Mouse (Mus musculus) lung, adult 2 months (tissue): Measurements from ENCODE around the gene Pde4d. TPM values are rescaled to one million over a fixed set of nuclear protein-coding genes. Genes with fewer than 3 reads are reported as not detected.
A peak's percentile ranks its signal among the peaks of the same experiment; 100 is the strongest.

ENCODE experiments used
- DNase-seq: peaks from one replicate; pipeline ENCODE4 v3.0.0; 2022
- H3K4me1 ChIP-seq: fragments of 200-500 bp; 2 replicates; pipeline ENCODE4 v1.6.1; 2011; ENCODE audit warnings: low read length; ENCODE audit not compliant: control insufficient read depth, insufficient read depth
- H3K4me3 ChIP-seq: fragments of 200-500 bp; replicated peaks from 2 replicates; pipeline ENCODE3; 2011; ENCODE audit warnings: low read depth, mild to moderate bottlenecking, control low read depth, low read length; ENCODE audit errors: extremely low read depth
- CTCF ChIP-seq: fragments of 200-500 bp; IDR thresholded peaks from 2 replicates; pipeline ENCODE4 v1.5.1; 2011; ENCODE audit warnings: mild to moderate bottlenecking, low read length, control low read depth; ENCODE audit not compliant: insufficient read depth
- POLR2A ChIP-seq: fragments of 200-500 bp; IDR thresholded peaks from 2 replicates; pipeline ENCODE4 v1.6.1; 2011; ENCODE audit warnings: low read depth, mild to moderate bottlenecking, control low read depth, low read length, borderline replicate concordance; ENCODE audit errors: extremely low read depth
- WGBS: fragments of 180-500 bp; shearing (Covaris S2); methylation state at CpG from one replicate; pipeline ENCODE4 v1.1.7; 2018; 5-methylcytosine and 5-hydroxymethylcytosine counted together
- polyA plus RNA-seq: library from polyadenylated mRNA; depleted of rRNA; stranded (reverse); fragments of >200 nt; gene quantifications from 2 replicates; pipeline ENCODE4 v1.2.3, GENCODE M21; 2012; rRNA removed

Pde4d gene
- polyA plus RNA-seq, 1 experiment: 20.0 TPM

DNA sequence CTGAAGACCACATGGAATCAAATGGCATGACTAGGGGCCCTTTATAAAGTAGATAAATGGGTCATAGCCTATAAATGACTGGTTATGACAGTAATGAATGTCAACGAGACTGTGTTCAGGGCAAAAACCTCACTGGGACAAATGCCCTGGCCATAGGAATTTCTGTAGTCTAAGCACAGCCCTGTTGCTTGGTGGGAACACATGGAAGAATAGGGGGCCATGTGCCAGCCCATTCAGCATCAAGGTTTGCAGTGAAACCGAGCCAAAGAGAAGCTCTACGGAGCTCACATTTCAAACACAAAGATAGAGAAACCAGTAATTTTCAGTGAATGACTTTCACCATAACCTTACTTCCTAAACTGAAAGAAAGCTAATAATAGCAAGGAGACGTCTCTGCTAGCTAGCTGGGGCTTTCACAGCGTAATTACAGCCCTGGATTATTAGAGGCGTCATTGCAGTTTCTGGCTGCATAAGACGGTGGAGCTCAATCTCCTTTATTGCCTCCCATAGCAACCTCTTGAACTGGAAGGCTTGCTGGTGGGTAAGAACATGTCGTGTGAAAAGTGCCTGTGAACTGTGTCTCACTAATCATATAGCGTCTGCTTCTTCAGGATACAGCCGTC lies 1533.2 kb downstream of the Pde4d start:
- Histone ChIP-seq H3K4me3 (no peak overlapping the region), H3K4me1 (no peaks in the 10 kb centered on the region)
- DNase-seq: no peak
- TF ChIP-seq POLR2A: no peak
- no peak for TF ChIP-seq CTCF
- 75% methylated on average over 10 of the region's 10 CpGs for WGBS

DNA sequence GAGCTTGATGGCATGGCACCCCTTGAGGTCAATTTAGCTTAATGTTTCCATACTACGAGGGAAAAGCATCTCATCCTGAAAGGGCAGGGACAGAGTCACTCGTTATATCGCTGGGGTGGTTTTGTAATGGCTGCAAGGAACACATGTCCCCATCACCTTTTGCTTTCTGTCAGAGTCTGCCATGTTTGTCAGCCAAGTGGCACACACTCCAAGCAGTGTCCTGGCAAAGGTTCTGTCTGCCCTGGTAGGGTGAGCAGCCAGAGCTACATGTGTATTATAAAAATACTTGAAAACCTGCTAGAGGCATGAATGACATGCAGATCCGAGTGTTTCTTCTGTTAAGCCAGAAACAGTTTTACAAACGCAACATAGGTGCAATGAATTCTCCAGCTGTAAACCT lies 1535.7 kb downstream of the Pde4d start:
- 74% methylated on average over 5 of the region's 5 CpGs for WGBS
- H3K4me3 ChIP-seq: no peak overlapping the region
- no peak for DNase-seq
- no peaks in the 10 kb centered on the region for H3K4me1 ChIP-seq
- TF ChIP-seq CTCF: no peak
- TF ChIP-seq POLR2A: no peak

DNA sequence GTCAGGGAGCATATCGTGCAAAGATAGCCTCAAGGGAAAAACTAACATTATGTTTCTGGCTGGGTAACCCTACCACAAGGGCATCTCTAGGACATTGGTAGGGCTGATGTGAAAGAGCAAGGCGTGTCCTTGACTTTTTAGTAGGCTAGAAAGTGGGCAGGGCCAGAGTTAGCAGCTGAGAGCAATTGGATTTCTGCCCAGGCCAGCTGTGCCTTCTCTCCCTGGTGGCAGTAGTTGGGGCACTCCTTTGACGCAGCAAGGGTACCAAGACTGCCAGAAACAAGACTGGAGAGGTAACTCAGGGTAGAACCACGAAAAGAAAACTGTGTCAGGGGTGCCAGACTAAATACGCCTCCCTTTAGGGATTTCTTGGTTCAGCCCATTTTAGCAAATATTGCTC lies 1536.1 kb downstream of the Pde4d start:
- Histone ChIP-seq H3K4me1 (no peaks in the 10 kb centered on the region), H3K4me3 (no peak overlapping the region)
- TF ChIP-seq CTCF: no peak
- no peak for TF ChIP-seq POLR2A
- WGBS: 48% methylated on average over 5 of the region's 5 CpGs
- peak; percentile 6 for DNase-seq

DNA sequence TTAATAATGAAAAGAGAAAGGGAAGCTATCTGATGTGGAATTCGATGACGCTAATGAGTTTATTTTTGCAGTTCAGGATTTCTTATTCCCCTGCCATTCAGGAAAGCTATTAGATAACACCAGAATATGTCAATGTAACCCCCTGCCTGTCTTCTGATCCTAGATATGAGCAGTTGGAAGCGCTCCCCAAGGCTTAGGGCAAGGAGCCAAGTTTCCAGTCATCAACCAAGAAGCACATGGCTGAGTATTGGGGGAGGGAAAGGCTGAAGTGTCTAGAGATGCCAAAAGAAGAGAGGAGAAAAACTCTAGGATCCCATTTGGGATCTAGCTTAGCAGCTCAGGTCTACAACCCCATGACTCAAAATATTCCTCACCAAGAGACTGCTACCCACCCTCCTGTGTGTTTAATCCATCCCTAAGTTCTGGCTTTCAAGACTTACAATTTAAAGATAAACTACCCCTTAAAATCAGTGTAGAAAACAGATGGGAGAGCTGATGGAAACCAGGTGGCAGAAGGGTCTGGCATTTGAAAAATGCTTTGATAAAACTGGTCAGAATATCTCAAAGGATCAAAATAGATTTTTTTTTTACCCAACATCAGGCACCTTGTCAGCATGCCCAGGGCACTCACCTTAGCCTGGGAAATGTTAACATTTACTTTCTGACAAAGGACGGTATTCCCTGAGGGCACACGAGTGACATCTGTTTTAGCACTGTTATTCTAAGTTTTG lies 1543.2 kb downstream of the Pde4d start:
- TF ChIP-seq POLR2A (no peak), CTCF (no peak)
- DNase-seq: peak; percentile 22
- H3K4me3 ChIP-seq: no peak overlapping the region
- H3K4me1 ChIP-seq: no peaks in the 10 kb centered on the region; the same call in 1 of the 2 replicates
- 37% methylated on average over 5 of the region's 5 CpGs for WGBS

DNA sequence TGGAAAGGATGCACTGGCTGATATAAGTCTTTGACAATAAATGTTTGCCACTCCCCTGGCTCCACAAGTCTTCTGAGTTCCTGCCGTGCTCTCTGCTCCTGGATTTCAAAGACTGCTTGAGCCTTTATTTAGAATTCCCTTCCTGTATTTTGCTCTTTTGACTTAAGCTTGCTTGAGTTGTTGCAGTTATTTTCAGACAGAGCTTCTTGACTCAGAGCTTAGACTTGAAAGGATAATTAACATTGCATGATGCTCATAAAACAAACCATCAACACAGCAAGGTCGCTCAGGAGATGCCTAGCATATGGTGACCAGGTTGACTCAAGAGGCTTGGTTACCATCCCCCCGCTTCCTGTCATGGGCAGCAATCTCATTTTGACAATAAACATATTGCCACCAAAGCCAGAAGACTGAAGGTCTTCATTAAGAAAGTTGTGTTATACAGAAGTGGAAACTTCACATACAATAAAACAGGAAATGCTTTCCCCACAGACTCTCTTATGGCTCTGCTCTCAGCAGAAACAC lies 1544.6 kb downstream of the Pde4d start:
- no peaks in the 10 kb centered on the region; the same call in 1 of the 2 replicates for H3K4me1 ChIP-seq
- TF ChIP-seq POLR2A (no peak), CTCF (no peak)
- 52% methylated on average over 3 of the region's 3 CpGs for WGBS
- H3K4me3 ChIP-seq: no peak overlapping the region
- no peak for DNase-seq

DNA sequence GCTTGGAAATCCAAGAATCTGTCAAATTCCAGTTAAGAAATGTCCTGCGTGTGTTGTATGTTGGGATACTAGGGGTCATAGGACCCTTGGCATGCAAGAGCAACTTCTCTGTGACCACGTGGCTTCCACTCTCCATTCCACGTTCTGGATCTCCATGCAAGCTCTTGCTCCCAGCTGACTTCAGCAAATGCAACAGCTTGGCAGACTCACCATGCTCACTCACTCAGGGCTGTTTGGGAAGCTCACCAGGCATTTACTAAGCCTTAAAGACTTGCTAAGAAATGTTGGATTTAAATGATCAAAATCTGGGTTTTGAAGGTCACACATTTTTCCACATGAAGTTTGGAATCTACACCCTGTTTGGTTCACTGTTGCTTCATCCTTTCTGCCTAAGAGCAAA lies 1552.3 kb downstream of the Pde4d start:
- H3K4me1 ChIP-seq: no peaks in the 10 kb centered on the region
- 67% methylated on average over 3 of the region's 3 CpGs for WGBS
- DNase-seq: no peak
- no peak for TF ChIP-seq POLR2A
- TF ChIP-seq CTCF: no peak
- no peak overlapping the region for H3K4me3 ChIP-seq

Other genes starting within 250 kb of the Pde4d start
- gene Elovl7, start 235.5 kb upstream of the Pde4d start, polyA plus RNA-seq: 1.1 and 4.8 TPM in 2 replicates
- gene Depdc1b, start 133.6 kb upstream of the Pde4d start, polyA plus RNA-seq: 0.19 and 0.37 TPM in 2 replicates